Mouse (Mus musculus) left cerebral cortex, postnatal 36 days (tissue): ENCODE measurements around the gene Gm14214. TPM values are rescaled to one million over a fixed set of nuclear protein-coding genes. Genes with fewer than 3 reads are reported as not detected.

ENCODE experiments used
- DNase-seq, 2 experiments: peaks; one replicate each; pipeline ENCODE4 v3.0.0; 2021 to 2022; ENCODE audit warnings: low spot score in 2 of 2, mixed read lengths in 1 of 2
- intact Hi-C: fragments of 180-260 bp; cut with DNase I; formaldehyde crosslinking; loops from one replicate; pipeline ENCODE4 v1.15.1; 2025
- total RNA-seq, 2 experiments: library from RNA; stranded (reverse); gene quantifications; 2 replicates each; pipeline ENCODE4 v1.2.3; 2021

Gene Gm14214
- not detected for total RNA-seq

DNA sequence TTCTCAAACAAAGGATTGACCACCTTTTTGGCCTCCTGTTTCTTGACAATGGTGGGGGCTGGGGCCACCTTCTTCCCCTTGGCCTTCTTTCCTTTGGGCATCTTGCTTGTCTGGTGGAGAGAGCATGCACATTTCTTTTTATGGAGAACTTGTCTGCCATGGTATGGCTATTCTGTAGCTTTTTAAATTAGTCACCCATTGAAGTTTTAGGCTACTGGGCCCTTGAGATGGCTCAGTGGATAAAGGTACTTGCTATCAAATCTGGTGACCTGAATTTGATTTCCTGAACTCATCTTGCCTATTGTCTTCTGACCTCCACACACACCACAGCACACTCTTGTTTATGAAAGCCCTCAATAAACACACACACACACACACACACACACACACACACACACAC is at the start of gene Gm14214:
Gene Gm14214, minus strand, starts transcription at position 101 of the 400 bp plus-strand sequence.
- DNase-seq = no peak
- intact Hi-C loops = no loop called here

DNA sequence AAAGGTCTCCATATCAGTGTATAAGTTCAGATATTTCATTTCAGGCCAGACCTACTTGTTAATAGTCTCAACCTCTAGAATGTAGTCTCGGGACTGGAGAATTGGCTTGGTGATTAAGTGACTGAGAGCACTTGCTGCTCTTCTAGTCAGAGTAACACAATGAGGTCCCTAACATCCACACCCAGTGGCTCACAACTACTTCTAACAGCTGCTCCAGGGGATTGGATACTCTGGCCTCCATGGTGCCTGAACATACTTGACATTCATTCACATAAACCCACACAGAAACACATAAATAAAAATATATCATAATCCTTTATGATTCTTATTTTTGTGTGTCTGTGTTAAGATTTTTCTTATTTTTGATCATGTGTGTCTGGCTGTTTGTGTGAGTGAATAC is 48.8 kb upstream of the Gm14214 start:
- intact Hi-C loops = no loop called here
- DNase-seq = no peak

DNA sequence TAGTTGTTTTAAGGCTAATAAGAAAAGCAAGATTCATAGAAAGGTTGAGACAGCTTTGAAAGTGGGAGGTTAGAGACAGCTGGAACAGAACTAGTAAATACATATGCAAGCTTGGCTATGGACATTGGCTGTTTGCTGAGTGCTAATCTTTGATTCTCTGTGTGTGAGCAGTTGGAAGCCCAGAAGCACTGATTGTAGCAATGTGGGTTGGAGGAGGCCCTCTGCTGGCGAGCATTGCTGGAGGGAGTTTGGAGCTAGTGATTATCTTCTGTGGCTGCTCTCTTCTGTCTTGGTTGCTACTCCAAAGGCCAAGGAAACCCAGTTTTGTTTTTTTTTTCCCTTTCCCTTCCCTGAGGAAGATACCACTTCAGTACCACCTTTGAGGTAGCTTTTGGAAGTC is 48.0 kb upstream of the Gm14214 start:
- DNase-seq = peak; percentile 16 to 25
- intact Hi-C loops = no loop called here

DNA sequence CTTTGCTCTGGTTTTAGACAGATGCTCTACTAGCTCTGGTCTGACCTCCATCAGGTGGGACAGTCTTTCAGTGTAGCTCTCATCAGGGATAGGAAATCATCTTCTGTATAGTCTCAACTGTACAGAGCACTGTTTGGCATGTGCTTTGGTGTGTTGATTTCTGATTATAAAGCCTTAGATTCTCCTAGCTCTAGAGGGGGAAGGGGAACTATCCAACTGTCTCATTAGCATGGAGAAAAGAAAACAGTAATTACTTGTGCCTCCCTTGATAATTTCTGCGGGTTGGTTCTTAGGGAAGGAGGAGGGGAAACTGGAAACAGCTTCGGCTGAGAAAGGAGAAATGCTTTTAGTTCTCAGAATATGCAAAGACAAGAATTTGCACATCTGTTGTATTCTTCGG is 47.3 kb upstream of the Gm14214 start:
- intact Hi-C loops = no loop called here
- no peak for DNase-seq

DNA sequence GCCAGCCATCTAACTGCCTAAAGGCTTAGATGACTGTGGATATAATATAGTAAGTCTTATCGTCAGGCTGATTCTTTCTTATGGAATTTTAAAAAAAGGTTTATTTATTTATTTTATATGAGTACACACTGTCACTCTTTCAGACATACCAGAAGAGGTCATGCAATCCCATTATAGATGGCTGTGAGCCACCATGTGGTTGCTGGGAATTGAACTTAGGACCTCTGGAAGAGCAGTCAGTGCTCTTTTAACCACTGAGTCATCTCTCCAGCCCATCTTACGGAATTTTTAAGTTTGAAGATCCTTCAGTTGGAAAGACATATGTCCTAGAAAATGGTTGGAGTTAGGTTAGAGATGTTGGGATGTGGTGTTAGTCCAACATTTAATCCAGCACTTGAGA is 43.6 kb upstream of the Gm14214 start:
- no peak for DNase-seq
- intact Hi-C loops = no loop called here

DNA sequence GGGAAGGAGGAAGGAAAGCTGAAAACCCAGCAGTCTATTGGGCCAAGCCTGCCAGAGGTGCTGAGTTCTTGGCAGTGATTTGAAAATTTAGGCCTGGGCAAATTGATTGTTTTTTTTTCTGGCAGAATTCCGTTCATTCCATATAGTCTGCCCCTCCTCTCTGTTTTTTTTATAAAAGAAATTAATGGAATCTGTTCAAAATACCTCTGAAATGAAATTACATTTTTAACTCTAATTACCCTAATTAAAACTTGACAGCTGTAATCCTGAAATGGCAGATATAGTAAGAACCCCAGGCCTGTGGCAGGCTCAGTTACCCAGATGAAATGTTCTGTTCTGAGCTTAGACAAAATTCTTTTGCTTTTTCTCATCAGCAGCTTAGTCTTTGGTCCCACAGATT is 41.0 kb upstream of the Gm14214 start:
- intact Hi-C loops = no loop called here
- DNase-seq = no peak

DNA sequence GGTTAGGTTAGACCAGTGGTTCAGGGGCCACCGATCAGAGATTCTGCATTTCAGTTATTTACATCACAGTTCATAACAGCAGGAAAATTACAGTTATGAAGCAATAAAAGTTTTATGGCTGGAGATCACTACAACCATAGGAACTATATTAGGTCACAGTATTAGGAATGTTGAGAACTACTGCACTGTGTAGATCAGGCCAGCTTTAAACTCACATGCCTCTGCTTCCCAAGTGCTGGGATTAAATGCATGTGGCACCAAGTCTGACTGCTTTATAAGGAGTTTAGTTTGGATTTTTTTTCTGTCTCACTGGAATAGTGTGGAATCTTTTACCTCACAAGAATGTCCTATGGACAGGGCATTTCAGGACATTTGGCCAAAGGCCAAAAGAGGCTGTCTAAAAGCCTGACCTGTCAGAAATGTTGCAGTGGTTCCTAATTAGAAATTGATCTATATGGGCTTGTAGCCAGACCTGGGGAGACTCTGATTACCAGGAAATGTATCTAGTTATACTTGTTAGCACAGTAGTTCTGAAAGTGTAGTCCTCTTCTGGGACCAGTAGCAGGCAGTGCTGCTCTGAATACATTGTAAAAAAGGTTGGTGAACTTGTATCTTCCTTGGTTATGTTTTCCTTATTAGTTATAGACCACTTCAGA is 39.4 kb upstream of the Gm14214 start:
- DNase-seq = no peak
- intact Hi-C loops = no loop called here

DNA sequence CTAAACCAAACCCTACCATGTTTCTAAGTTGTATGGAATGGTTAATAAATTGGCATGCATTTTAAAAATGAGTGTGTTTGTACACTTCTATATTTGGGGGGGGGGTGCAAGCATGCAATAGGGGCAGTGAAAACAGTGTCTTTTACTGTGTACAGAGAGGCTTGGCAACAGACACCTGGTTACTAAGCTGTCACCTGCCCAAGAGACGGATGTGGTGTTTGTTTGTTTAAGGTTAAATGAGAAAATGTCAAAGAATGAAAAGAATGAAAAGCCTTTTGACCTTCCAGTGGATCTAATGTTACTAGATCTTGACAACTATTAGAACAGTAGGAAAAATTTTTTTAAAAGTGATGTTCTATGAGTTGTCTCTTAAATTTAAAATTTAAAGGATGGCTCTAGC is 37.9 kb upstream of the Gm14214 start:
- no peak for DNase-seq
- intact Hi-C loops = no loop called here

DNA sequence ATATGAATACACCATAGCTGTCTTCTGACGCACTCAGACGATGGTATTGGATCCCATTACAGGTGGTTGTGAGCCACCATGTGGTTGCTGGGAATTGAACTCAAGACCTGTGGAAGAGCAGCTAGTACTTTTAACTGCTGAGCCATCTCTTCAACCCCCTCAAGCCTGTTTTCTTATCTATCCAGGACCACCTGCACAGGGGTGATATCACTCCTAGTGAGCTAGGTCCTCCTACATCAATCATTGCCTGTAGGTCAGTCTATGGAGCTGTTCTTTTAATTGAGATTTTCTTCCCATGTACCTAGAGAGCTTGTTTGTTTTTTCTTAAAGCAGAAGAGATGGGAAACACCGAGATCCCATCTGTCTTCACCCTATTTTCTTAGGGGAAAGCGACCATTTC is 34.0 kb upstream of the Gm14214 start:
- intact Hi-C loops = no loop called here
- DNase-seq = no peak

DNA sequence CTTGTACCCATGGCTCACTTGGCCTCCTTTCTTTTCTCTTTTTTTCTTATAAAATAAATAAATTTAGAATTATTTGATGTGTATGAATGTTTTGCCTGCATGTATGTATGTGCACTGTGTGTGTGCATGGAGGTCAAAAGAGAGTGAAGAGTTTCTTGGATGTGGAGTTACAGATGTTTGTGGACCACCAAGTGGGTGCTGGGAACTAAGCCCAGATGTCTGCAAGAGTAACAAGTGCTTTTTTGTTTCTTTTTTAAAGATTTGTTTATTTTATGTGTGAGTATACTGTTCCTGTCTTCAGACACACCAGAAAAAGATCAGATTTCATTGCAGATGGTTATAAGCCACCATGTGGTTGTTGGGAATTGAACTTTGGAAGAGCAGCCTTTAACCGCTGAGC is 33.5 kb upstream of the Gm14214 start:
- no peak for DNase-seq
- intact Hi-C loops = no loop called here

DNA sequence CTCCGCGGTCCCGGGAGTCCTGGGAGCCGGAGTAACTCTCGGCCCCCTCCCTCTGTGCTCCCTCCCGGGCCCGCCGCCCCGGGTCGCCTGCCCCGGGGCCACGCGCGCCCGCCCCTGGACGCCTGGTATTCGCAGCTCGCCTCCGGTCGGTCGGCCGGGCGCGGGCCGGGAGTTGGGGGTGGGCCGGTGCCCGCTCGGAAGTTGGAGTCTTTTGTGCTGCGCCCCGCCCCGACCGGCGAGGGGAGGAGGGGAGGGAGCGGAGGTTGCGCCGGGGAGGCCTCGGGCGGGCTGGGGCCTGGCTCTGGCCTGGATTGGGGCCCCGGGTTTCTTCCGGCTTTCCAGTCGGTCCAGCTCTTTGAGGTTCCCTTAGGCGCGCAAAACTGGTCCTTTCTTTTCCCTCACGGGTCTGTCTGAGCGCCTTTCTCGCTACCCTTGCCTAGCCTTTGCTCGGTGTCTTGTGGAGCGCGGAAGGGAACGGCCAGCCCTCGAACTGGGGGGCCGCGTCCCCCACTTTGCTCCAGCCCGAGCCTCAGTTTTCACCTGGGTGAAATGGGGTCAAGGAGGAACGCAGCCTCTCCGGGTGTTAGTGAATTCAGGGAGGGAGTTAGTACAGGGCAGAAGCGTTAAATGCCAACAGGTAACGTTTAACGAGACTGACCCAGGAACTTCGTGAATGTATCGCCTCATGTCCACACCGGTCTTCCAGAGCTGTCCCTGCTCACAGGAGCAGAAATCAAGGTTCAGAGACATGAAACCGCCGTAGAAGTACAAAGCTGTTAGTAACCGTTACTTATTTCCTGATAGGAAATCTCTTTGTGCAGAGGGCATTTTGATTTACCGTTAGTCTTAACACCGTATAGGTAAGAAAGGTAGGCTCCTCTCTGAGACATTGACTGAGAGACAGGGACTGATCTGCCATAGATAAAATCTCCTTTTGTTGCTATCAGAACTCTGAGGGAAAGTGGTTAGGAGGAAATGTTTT is 22.1 kb upstream of the Gm14214 start:
- intact Hi-C loops = loop anchor here (5.0 kb wide), 1 partner anchor 60 kb away; no protein-coding TSS in a partner anchor
- DNase-seq = peak; percentile 52 to 64

DNA sequence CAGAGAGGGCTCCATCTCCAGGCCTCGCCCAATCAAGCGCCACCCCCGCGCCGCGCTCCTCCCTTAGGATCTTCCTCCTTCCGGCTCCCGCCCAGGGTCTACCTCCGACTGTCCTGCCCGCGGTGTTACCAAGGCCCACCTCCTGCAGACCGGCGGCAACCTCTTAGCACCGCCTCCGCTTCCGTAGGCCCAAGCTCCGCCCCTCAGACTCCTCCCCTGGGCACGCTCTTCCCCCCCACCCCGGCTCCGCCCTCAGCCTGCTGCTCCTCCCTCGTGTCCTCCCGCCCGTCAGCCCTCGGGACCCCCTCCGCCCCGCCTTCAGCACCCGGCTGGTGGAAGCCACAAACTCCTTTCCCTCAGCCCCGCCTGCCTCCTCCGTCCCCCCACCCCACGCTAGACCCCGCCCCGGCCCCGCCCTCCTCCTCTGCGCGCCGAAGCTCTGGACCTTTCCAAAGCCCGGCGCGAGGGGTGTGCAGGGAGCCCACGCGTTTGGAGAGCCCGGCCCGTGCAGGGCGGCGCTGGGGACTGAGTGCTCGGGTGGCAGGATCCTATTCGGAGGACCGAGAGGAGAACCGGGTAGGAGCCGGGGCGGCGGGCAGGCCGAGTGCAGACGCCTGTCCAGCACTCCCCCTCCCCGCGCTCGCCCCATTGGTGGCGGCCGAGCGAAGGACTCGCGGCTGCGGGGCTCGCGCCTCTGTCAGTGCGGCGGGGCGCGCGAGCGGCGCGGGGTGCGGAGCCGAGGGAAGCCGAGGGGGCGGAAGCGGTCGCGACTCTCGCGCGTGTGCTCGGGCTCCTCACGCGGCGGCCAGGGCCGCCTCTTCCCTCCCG is 21.0 kb upstream of the Gm14214 start, which contains the start of the genes Raly and a:
Gene Raly, plus strand, starts transcription at position 441 of the 828 bp plus-strand sequence.
Gene a, plus strand, starts transcription at position 747 of the 828 bp plus-strand sequence.
- intact Hi-C loops = loop anchor here (5.0 kb wide), 1 partner anchor 61 kb away; no protein-coding TSS in a partner anchor
- peak; percentile 94 for DNase-seq

DNA sequence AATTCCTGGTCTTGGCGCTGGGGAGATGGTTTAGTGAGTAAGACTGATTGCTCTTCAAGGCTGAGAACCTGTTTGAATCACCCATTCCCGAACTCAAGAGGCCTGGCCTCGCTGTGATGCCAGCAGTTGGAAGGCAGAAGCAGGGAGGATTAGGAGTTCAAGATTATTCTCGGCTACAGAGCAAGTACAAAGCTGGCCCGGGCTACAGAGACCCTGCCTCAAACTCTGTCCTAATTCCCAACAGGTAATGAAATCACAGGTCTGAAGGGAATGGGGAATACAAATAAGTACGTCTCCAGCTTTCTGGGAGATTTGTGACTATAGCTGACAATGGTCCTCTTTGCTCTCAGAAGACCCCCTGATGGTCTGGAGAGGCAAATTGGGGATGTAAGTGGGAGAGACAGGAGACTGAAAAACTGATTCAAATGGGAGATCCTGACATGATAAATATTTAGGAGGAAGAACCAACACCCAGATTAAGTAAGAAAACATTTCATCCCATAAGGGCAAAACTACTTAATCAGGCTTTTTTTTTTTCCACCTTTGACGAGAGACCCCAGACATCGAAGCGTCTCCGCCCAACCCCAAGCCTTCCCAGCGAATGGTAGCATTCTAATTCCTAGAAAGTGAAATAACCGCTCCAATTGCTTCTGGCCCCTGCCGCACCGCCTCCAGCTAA is 20.3 kb upstream of the Gm14214 start:
- no peak for DNase-seq
- intact Hi-C loops = loop anchor here (5.0 kb wide), 1 partner anchor 62 kb away; no protein-coding TSS in a partner anchor

DNA sequence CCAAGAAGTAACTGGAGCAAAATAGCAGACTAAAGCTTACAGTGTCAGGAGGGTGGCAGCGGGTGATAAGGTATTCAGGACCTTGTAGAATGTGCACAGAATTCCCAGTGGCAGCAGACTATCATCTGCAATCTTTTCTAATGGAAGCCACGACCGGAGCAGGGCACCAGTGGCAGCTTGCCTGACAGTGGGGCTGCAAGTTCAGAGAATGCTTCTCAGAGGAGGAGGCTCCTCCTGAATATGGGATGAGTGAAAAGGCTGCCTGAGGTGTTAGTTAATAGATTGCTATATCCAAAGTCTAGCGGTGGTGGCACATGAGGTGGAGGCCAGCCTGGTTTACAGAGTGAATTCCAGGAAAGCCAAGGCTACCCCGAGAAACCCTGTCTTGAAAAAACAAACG is 19.6 kb upstream of the Gm14214 start:
- DNase-seq = no peak
- intact Hi-C loops = no loop called here

DNA sequence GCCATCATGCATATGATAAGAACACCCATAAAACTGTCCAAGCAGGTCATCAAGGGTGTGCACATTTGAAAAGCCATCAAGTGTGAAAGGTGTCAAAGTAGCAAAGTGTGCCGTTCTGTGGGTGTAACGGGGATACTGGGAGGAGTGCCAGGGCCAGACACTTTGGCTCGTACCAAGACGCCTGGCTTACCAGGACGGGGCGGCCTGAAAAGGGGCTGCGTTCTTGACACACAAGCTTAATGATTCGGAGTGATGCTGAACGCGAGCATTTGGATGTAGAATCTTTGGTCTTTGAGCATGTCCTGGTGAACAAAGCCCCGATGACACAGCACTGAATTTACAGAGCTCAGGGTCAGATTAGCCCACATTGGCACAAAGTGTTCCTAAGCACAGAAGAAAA is 16.9 kb upstream of the Gm14214 start:
- intact Hi-C loops = no loop called here
- no peak for DNase-seq

DNA sequence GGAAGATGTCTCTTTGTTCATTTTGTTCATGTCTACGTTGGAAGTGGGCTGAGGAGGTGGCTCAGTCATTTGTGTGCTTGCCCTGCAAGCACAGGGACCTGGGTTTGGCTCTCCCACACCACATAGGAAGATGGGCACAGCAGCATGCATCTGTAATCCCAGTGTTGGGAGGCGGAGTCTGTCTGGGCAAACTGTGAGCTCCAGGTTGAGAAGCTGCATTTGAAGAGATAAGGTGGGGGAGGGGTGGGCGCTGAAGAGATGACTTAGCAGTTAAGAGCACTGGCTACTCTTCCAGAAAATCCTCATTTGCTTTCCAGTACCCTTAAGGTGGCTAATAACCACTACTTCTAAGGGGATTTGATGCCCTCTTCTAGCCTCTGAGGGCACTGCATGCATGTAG is 16.4 kb upstream of the Gm14214 start:
- intact Hi-C loops = no loop called here
- no peak for DNase-seq

DNA sequence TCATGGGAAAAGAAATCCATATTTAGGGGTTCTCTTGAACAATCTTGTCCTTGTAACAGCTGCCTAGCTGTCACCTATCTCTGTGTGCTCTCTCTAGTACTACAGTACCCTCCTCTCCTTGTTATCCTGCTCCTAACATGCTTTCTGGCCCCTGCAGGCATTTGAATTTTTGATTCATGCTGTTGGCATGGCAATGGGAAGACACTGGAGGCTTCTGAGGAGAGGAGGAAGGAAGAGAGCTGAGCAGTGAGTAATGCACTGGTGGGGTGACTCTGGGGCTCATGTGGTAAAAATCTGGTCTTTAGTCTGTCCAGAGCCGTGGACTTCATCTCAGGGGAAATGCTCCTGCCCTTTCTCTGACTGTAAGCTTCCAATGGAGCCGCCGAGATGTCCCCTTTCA is 15.5 kb upstream of the Gm14214 start:
- intact Hi-C loops = no loop called here
- no peak for DNase-seq

DNA sequence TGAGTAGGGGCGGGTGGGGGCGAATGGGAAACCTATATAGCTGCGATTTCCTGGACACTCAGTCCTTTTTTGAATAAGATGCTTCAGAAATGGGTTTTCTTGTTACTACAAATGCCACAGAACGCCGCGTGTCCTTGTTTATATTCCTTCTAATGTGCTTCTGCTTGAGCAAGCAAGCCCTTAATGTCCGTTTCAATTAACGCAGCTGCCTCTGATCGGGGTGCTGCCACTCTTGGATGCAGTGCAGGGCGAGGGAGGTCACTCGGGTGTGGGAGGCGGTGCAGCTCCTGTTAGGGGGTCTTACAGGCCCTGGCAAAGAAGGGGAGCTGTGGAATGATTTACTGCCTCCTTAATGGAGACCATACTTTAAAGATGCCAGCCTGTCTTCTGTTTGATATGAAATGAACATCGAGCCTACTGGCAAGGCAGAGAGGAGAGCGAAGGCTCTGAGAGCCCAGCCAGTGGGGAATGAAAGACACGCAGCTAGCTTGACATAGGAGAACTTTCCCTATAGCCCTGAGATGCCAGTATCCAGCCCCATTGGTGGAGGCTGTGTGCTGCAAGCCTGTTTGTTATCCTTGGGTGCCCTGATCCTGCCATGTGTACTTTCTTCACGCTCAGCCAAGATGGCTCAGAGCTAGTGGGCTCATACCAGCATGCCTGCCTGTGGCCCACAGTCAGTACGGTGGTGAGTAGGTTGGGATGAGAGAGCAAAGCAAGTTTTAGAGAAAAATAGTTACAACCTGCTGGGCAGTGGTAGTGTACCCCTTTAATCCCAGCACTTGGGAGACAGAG is 13.2 kb upstream of the Gm14214 start:
- intact Hi-C loops = no loop called here
- no peak for DNase-seq

DNA sequence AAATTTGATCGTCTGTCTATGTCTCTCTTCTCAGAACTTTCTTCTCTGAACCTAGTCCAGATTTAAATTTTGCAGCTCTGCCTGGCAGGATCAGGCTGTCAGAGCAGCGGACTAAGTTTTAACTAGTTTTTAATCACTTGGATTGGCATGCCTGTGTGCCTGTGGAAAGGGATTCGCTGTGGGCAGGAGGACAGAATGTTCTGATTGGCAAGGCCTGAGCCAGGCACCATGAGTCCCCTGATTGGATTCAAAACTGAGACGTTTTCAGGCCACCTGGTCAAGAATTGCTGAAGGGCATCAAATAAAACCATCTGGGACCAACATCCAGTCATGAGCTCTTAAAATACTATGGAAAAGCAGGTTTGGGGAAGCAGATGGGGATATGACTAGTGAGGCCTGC is 12.5 kb upstream of the Gm14214 start:
- peak in 1 of 2 experiments; percentile 13 for DNase-seq

More for the DNA sequence above, 12.5 kb upstream of the Gm14214 start:
- intact Hi-C loops = no loop called here
